In the genomic region with DNA sequence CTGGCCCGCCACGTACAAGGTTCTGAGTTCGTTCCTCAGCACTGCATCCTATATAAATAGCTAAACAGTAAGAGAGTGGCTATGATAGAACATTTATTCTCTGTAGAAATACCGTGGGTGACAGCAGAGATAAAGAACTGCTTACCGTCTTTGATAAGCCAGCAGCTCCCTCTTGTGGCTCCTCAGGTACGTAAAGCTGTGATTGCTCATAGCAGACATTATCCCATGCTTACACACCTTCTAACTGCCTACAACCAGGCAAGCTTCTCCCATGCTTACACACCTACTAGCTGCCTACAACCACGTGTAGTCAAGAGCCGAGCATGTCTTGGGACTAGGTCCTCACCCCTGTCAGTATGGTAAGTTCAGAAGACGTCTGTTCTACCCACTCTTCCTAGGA, we compare ENCODE assay signal across 9 mouse cellular contexts. TPM values are rescaled to one million over a fixed set of nuclear protein-coding genes. Genes with fewer than 3 reads are reported as not detected.
DNase-seq lines count a peak whose midpoint lies in the region; ATAC-seq and TF ChIP-seq lines count a peak whose summit lies in the region.
"Had no signal": no experiment of that assay in that cellular context is flagged by ENCODE, and none has a peak within 500 bp of the region (broad histone marks: within the 10 kb centered on the region; RNA-seq: fewer than 3 reads in every experiment).

No protein-coding gene starts in this region.

- peak; percentile 31; the same call in 1 of the 2 replicates for TF ChIP-seq CTCF in G1E (IDR thresholded peaks at IDR 0.05; ENCODE audit: low read depth, low read length)

- intact Hi-C loops in left cerebral cortex, postnatal 4 days (cut with DNase I) = loop anchor here (5.0 kb wide), 1 partner anchor 60 kb away; no protein-coding TSS in a partner anchor

- no peaks in the 10 kb centered on the region for H3K9me3 ChIP-seq in G1E (replicated peaks)
- no peaks in the 10 kb centered on the region for H3K9me3 ChIP-seq in neural tube, embryonic 14.5 days (ENCODE audit: control insufficient read depth, low read length)
- H3K9me3 ChIP-seq: heart, embryonic 13.5 days had no signal

- 27% methylated on average over 9 of the region's 9 CpGs for WGBS in neural tube, embryonic 14.5 days

- no peak for ATAC-seq in G1E (ENCODE audit: extremely low read depth, insufficient number of reproducible peaks, low FRiP score, poor library complexity, severe bottlenecking)
- ATAC-seq in neural tube, embryonic 14.5 days (ENCODE audit: low read depth) = peak; percentile 66; the same call in 1 of the 2 replicates

- H3K4me2 ChIP-seq in neural tube, embryonic 14.5 days (ENCODE audit: low read depth, low read length) = no peak overlapping the region
- H3K4me2 ChIP-seq: heart, embryonic 13.5 days had no signal

- H3K4me3 ChIP-seq in G1E (ENCODE audit: low read depth, low read length) = no peak overlapping the region
- H3K4me3 ChIP-seq in neural tube, embryonic 14.5 days (ENCODE audit: low read depth, low read length) = no peak overlapping the region
- H3K4me3 ChIP-seq: heart, embryonic 13.5 days had no signal

- DNase-seq in 3T3-L1 (ENCODE audit: low read depth, low spot score) (peak; percentile 91), G1E (ENCODE audit: low spot score) (peak; percentile 45)
- DNase-seq in cerebellum, adult 11-12 months = peak; percentile 64
- peak; percentile 27 to 65 for DNase-seq in frontal cortex, postnatal 10 days (ENCODE audit: low spot score in 2 of 2)
- peak; percentile 63 to 80 for DNase-seq in kidney, adult 8-10 months
- DNase-seq in left cerebral cortex, postnatal 4 days = peak; percentile 71
- DNase-seq in thymus, postnatal 36 days = peak; percentile 44 to 48

- no peaks in the 10 kb centered on the region for H3K4me1 ChIP-seq in G1E (ENCODE audit: insufficient read depth, low read depth, low read length)
- H3K4me1 ChIP-seq in neural tube, embryonic 14.5 days (ENCODE audit: control insufficient read depth, insufficient read depth, low read length) = no peaks in the 10 kb centered on the region

- H3K27me3 ChIP-seq in G1E (ENCODE audit: insufficient read depth, low read length) = peaks cover 14% of the 10 kb centered on the region
- H3K27me3 ChIP-seq in neural tube, embryonic 14.5 days (ENCODE audit: control insufficient read depth, insufficient read depth, low read length) = no peaks in the 10 kb centered on the region

- H3K36me3 ChIP-seq in G1E (replicated peaks) = no peaks in the 10 kb centered on the region
- H3K36me3 ChIP-seq in neural tube, embryonic 14.5 days (ENCODE audit: control insufficient read depth, insufficient read depth, low read length) = no peaks in the 10 kb centered on the region
- H3K36me3 ChIP-seq: heart, embryonic 13.5 days had no signal

- H3K27ac ChIP-seq in neural tube, embryonic 14.5 days (ENCODE audit: low read depth, low read length) = no peak overlapping the region
- H3K27ac ChIP-seq: heart, embryonic 13.5 days had no signal

- H3K9ac ChIP-seq in neural tube, embryonic 14.5 days (replicated peaks; ENCODE audit: low read depth, low read length) = no peak overlapping the region
- H3K9ac ChIP-seq: heart, embryonic 13.5 days had no signal

RNA-seq across cellular contexts. Expression of a gene that starts 7.5 kb away (rescaled TPM):
- not detected in 2 replicates for total RNA-seq in G1E (2014; fragmentation: Nextera tagmentation)
- total RNA-seq in G1E (2017) = 0.05 TPM in 1 of 2 replicates, not detected in the other
- not detected in 2 replicates for polyA plus RNA-seq in G1E (2012)
- total RNA-seq in left cerebral cortex, postnatal 4 days (2021) = not detected
- not detected in 2 replicates for polyA plus RNA-seq in neural tube, embryonic 14.5 days (2014; fragmentation: Nextera tagmentation; extraction: Ambion mirVana)
- polyA plus RNA-seq: heart, embryonic 13.5 days had no signal

RNA-seq across cellular contexts. Expression of a gene that starts 16.4 kb away (rescaled TPM):
- total RNA-seq in G1E (2014; fragmentation: Nextera tagmentation) (not detected in 2 replicates), G1E (2017) (0.11 TPM in 1 of 2 replicates, not detected in the other)
- polyA plus RNA-seq in G1E (2012) = not detected in 2 replicates
- total RNA-seq in left cerebral cortex, postnatal 4 days (2021) = under 1 TPM; 0.14 to 0.20 TPM
- polyA plus RNA-seq in neural tube, embryonic 14.5 days (2014; fragmentation: Nextera tagmentation; extraction: Ambion mirVana) = 0.10 and 0.17 TPM in 2 replicates

RNA-seq across cellular contexts. Expression of a gene that starts 38.2 kb away (rescaled TPM):
- total RNA-seq in G1E (2014; fragmentation: Nextera tagmentation) (25.1 and 29.3 TPM in 2 replicates), G1E (2017) (15.2 and 15.5 TPM in 2 replicates)
- 2.4 and 2.9 TPM in 2 replicates for polyA plus RNA-seq in G1E (2012)
- total RNA-seq in left cerebral cortex, postnatal 4 days (2021) = 10 to 100 TPM; 16.1 to 16.8 TPM
- 33.0 and 34.3 TPM in 2 replicates for polyA plus RNA-seq in neural tube, embryonic 14.5 days (2014; fragmentation: Nextera tagmentation; extraction: Ambion mirVana)

RNA-seq across cellular contexts. Expression of a gene that starts 38.4 kb away (rescaled TPM):
- 8.1 and 12.0 TPM in 2 replicates for total RNA-seq in G1E (2014; fragmentation: Nextera tagmentation)
- 8.0 and 9.6 TPM in 2 replicates for total RNA-seq in G1E (2017)
- polyA plus RNA-seq in G1E (2012) = 7.4 and 9.3 TPM in 2 replicates
- total RNA-seq in left cerebral cortex, postnatal 4 days (2021) = 1 to 10 TPM; 9.2 to 9.4 TPM
- polyA plus RNA-seq in neural tube, embryonic 14.5 days (2014; fragmentation: Nextera tagmentation; extraction: Ambion mirVana) = 20.0 and 21.1 TPM in 2 replicates
